Mouse (Mus musculus): Measurements from ENCODE around the gene Cyfip2.

GRCm38 (mm10) chr11:46262854-46263253, 49.8 kb downstream of the Cyfip2 start:
- no peak for TF ChIP-seq CTCF (IDR thresholded peaks at IDR 0.05; ENCODE audit: insufficient read depth, low read depth, low read length)
- no peak for TF ChIP-seq POLR2A (IDR thresholded peaks at IDR 0.05; ENCODE audit: insufficient read depth, low read depth, low read length)

All from olfactory bulb, adult 2 months (tissue).